Mouse (Mus musculus) CD4-positive, CD25-positive, alpha-beta regulatory T cell, adult 2 months (primary cell): ENCODE measurements around the gene Phf24.
"Not testable (repeated sequence)": the region's sequence is repeated elsewhere in the genome, so short reads cannot be mapped to it uniquely, and the experiment has no call there.

Experiments
- DNase-seq: peaks from one replicate; pipeline ENCODE4 v3.0.0-alpha.2; 2012; ENCODE audit warnings: low read depth, low spot score

Gene Phf24

GRCm38 (mm10) chr4:42950065-42950558 is 33.7 kb downstream of the Phf24 start:
- DNase-seq, result peak; percentile 96

- no peak for DNase-seq
Observed at GRCm38 (mm10) chr4:42951206-42952195, 35.0 kb downstream of the Phf24 start.

GRCm38 (mm10) chr4:42952563-42952962 is 36.1 kb downstream of the Phf24 start:
- no peak for DNase-seq

GRCm38 (mm10) chr4:42953435-42954094 is 37.1 kb downstream of the Phf24 start:
- DNase-seq, result no peak

- DNase-seq, result peak; percentile 65
Observed at GRCm38 (mm10) chr4:42954297-42954696, 37.8 kb downstream of the Phf24 start.

GRCm38 (mm10) chr4:42955200-42955599 is 38.7 kb downstream of the Phf24 start:
- DNase-seq, result no peak

GRCm38 (mm10) chr4:42956581-42956980 is 40.1 kb downstream of the Phf24 start:
- DNase-seq, result no peak

GRCm38 (mm10) chr4:42957306-42957705 is 40.8 kb downstream of the Phf24 start:
- DNase-seq, result no peak

GRCm38 (mm10) chr4:42957979-42958378 is 41.5 kb downstream of the Phf24 start:
- DNase-seq, result no peak

GRCm38 (mm10) chr4:42958942-42959341 is 42.5 kb downstream of the Phf24 start:
- DNase-seq, result no peak

- DNase-seq, result no peak
Observed at GRCm38 (mm10) chr4:42959382-42959781, 42.9 kb downstream of the Phf24 start.

GRCm38 (mm10) chr4:42961592-42961991 is 45.1 kb downstream of the Phf24 start:
- peak; percentile 83 for DNase-seq

GRCm38 (mm10) chr4:42963480-42963879 is 47.0 kb downstream of the Phf24 start:
- DNase-seq, result no peak

- peak; percentile 85 for DNase-seq
Observed at GRCm38 (mm10) chr4:42965039-42965719, 48.7 kb downstream of the Phf24 start.

GRCm38 (mm10) chr4:42969304-42969703 is 52.8 kb downstream of the Phf24 start, which contains the start of gene 1700022I11Rik:
TSS of gene 1700022I11Rik (plus strand) at chr4:42969604.
- DNase-seq, result no peak

GRCm38 (mm10) chr4:42972952-42973351 is 56.5 kb downstream of the Phf24 start:
- no peak for DNase-seq

- DNase-seq, result no peak
Observed at GRCm38 (mm10) chr4:42973868-42974267, 57.4 kb downstream of the Phf24 start.

GRCm38 (mm10) chr4:42978062-42978461 is 61.6 kb downstream of the Phf24 start:
- DNase-seq, result peak; percentile 55

GRCm38 (mm10) chr4:42980467-42980866 is 64.0 kb downstream of the Phf24 start:
- DNase-seq, result not testable (repeated sequence)

GRCm38 (mm10) chr4:42988296-42988695 is 71.8 kb downstream of the Phf24 start:
- DNase-seq, result no peak
